Mouse (Mus musculus) layer of hippocampus, adult 9-11 months (tissue): ENCODE data around the gene Hspa2.
"Not testable (repeated sequence)": the region's sequence is repeated elsewhere in the genome, so short reads cannot be mapped to it uniquely, and the experiment has no call there.

Experiments
- DNase-seq: peaks from one replicate; pipeline ENCODE4 v3.0.0; 2022

Gene Hspa2

GRCm38 (mm10) chr12:76435549-76435948 lies 31.6 kb downstream of the Hspa2 start:
- DNase-seq, result no peak

GRCm38 (mm10) chr12:76443488-76443887 lies 39.5 kb downstream of the Hspa2 start:
- DNase-seq, result not testable (repeated sequence)

GRCm38 (mm10) chr12:76444359-76444772 lies 40.4 kb downstream of the Hspa2 start:
- no peak for DNase-seq

DNA sequence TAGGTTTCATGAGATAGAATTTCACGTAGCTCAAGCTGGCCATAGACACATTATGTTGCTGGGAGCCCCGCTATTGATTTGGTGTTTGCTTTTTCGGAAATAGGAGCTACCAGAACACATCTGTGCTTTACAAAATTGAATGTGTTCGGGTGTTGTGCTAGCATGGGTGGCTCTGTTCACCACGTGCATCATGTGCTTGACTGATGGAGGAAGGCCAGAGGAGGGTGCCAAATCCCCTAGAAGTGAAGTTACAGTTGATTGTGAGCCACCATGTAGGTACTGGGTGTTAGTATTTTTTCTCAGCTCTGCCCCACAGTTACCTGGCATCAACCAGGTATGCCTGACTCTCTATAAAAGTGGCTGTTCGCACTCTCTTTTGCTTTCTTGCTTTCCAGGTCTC lies 40.9 kb downstream of the Hspa2 start:
- no peak for DNase-seq

DNA sequence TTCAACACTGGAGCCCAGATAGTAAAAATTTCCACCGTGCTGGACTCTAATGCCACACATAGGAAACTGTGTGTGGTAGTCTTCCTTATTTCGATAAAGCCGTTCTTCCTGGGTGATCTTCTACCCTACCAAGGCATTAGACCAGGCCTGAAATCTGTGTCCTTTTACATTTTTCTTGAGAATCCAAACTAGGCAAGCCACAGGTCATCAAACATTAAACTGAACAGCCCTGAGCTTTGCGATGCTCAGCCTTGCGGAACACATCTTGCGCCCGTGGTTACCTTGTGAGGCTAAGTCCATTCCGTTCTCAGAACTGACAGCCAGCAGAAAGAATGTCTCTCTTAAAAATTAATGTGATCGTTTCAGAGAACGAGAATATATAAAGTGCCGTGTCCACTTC lies 42.2 kb downstream of the Hspa2 start:
- no peak for DNase-seq

DNA sequence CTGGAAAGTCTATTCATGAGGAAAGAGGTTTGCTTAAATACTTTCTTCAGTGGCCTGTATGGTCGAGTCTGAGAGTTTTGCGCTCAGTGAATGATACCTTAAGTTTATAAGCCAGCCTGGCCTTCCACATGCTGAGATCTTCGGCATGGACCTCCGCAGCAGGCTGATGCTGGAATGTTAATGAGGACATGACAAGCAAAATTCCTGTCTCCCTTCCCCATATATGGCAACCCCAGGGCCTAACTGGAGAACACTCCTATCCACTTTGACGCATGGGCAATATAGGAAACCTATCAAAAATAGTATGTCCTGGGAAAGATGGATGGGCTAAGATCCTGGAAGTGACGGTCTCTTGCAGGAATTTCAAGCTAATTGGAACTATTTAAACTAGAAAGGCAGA lies 44.2 kb downstream of the Hspa2 start:
- DNase-seq, result no peak

DNA sequence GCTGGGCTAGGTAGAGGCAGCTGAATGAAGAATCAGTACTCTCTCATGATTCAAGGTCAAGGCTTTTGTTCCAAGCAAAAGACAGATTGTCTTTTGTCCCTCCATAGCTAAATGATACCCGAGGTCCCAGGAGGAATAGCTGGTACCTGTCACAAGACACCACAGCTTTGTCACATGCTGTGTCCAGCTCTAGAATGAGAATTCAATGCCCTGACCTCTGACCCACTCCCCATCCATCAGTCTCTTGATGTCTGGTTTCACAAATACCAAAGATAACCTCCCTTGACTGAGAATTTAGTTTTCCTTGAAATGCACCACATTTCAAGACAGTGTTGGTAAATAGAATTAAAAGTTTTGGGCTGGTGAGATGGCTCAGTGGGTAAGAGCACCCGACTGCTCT lies 48.2 kb downstream of the Hspa2 start:
- no peak for DNase-seq
